Mouse (Mus musculus): ENCODE measurements around the gene Mpl. TPM values are rescaled to one million over a fixed set of nuclear protein-coding genes. Genes with fewer than 3 reads are reported as not detected.

Mpl gene
- 1.4 and 1.6 TPM in 2 replicates for polyA plus RNA-seq (2014; fragmentation: Nextera tagmentation; extraction: Ambion mirVana)

DNA sequence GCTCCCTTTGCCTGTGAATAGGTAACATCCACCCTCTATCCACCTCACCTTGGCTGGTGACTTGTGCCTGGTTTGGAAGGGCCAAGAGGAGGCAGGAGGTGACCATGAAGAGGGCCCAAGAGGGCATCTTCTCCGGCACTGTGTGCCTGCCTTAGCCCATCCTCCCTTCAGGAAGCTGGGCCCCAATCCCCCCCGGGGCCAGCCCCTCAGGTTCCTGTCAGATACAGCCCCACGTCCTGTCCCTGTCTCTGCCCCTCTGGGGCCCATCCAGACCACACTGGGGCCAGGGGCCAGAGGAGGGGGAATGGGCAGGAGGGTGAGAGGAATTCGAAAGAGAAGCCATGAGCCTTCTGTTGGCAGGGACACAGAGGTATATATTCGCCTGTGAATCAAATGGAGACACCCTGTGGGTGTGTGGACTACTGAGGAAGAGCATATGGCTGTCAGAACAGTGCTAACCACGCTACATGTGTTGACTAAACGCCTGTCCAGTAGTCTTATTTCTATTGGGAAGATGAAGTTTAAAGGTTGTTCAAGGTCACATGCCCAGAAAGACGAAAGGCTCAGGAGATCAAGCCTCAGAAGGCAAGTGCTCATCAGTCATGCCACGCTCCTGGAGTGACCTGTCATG, at the start of gene Mpl:
Mpl (minus strand) TSS at position 169 of the 631 bp plus-strand sequence.
- peak; percentile 68 for DNase-seq (ENCODE audit: low spot score, missing footprints)
- no peaks in the 10 kb centered on the region for H3K36me3 ChIP-seq (ENCODE audit: control insufficient read depth, insufficient read depth, low read length)
- no peak within 1 kb of the TSS for H3K4me2 ChIP-seq
- H3K9me3 ChIP-seq (ENCODE audit: control insufficient read depth, low read length): no peaks in the 10 kb centered on the region
- H3K4me1 ChIP-seq (ENCODE audit: control insufficient read depth, insufficient read depth, low read length): no peaks in the 10 kb centered on the region
- 70% methylated on average over 9 of the region's 9 CpGs for WGBS
- H3K27me3 ChIP-seq (ENCODE audit: control insufficient read depth, insufficient read depth, low read length): no peaks in the 10 kb centered on the region
- H3K9ac ChIP-seq (ENCODE audit: low read length): no peak within 1 kb of the TSS
- no peak for ATAC-seq (ENCODE audit: low FRiP score)
- no peak within 1 kb of the TSS for H3K4me3 ChIP-seq (ENCODE audit: low read depth, low read length)
- H3K27ac ChIP-seq (ENCODE audit: low read depth, low read length): no peak within 1 kb of the TSS

DNA sequence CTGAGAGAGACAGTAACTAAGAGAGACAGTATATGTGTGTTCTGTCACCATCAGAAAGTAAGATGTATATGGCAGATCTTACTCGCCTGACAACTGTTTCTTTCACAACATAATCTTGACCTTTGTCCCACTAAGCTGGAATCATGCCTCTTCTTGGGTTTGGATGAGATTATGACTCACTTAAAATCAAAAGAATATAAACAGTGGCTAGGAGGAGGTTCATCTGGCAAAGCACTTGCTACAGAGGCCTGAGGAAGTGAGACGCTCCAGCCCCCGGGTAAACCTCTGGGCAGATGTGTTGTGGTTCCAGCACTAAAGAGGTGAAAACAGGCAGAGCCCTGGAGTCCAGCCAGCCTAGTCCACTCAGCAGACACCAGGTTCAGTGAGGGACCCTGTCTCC, 48.2 kb upstream of the Mpl start:
- Histone ChIP-seq H3K27ac (ENCODE audit: low read depth, low read length) (no peak overlapping the region), H3K4me3 (ENCODE audit: low read depth, low read length) (no peak overlapping the region), H3K9me3 (ENCODE audit: control insufficient read depth, low read length) (no peaks in the 10 kb centered on the region), H3K27me3 (ENCODE audit: control insufficient read depth, insufficient read depth, low read length) (no peaks in the 10 kb centered on the region), H3K4me1 (ENCODE audit: control insufficient read depth, insufficient read depth, low read length) (no peaks in the 10 kb centered on the region), H3K9ac (ENCODE audit: low read length) (no peak overlapping the region), H3K4me2 (no peak overlapping the region), H3K36me3 (ENCODE audit: control insufficient read depth, insufficient read depth, low read length) (no peaks in the 10 kb centered on the region)
- DNase-seq (ENCODE audit: low spot score, missing footprints): no peak
- ATAC-seq (ENCODE audit: low FRiP score): no peak
- WGBS: 75% methylated on average over 3 of the region's 3 CpGs

DNA sequence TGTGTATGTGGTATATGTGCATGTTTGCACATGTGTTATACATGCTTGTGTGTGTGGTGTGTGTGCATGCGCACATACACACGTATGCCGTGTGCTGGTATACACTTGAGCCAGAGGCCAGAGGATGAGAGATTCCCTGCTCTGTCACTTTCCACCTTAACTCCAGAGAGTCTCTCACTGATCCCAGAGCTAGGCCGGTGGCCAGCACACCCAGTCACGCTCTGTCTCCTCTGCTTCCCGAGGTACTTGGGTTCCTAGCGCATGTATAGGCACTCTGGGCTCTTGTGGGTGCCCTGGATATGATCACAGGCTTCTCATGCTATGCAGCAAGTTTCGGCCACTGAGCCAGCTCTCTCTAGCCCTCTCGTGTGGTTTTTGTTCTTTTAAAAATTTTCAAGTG, 43.5 kb upstream of the Mpl start:
- WGBS: 74% methylated on average over 9 of the region's 9 CpGs
- H3K4me1 ChIP-seq (ENCODE audit: control insufficient read depth, insufficient read depth, low read length): no peaks in the 10 kb centered on the region
- no peaks in the 10 kb centered on the region for H3K27me3 ChIP-seq (ENCODE audit: control insufficient read depth, insufficient read depth, low read length)
- H3K9me3 ChIP-seq (ENCODE audit: control insufficient read depth, low read length): no peaks in the 10 kb centered on the region
- H3K9ac ChIP-seq (ENCODE audit: low read length): no peak overlapping the region
- no peak overlapping the region for H3K4me3 ChIP-seq (ENCODE audit: low read depth, low read length)
- no peak for DNase-seq (ENCODE audit: low spot score, missing footprints)
- ATAC-seq (ENCODE audit: low FRiP score): no peak
- H3K27ac ChIP-seq (ENCODE audit: low read depth, low read length): no peak overlapping the region
- H3K4me2 ChIP-seq: no peak overlapping the region
- H3K36me3 ChIP-seq (ENCODE audit: control insufficient read depth, insufficient read depth, low read length): no peaks in the 10 kb centered on the region

- WGBS: 52% methylated on average over 6 of the region's 6 CpGs
- Histone ChIP-seq H3K4me1 (ENCODE audit: control insufficient read depth, insufficient read depth, low read length) (no peaks in the 10 kb centered on the region), H3K4me2 (no peak overlapping the region), H3K9ac (ENCODE audit: low read length) (no peak overlapping the region), H3K36me3 (ENCODE audit: control insufficient read depth, insufficient read depth, low read length) (no peaks in the 10 kb centered on the region), H3K9me3 (ENCODE audit: control insufficient read depth, low read length) (no peaks in the 10 kb centered on the region), H3K27me3 (ENCODE audit: control insufficient read depth, insufficient read depth, low read length) (no peaks in the 10 kb centered on the region), H3K4me3 (ENCODE audit: low read depth, low read length) (no peak overlapping the region), H3K27ac (ENCODE audit: low read depth, low read length) (no peak overlapping the region)
- no peak for DNase-seq (ENCODE audit: low spot score, missing footprints)
- ATAC-seq (ENCODE audit: low FRiP score): no peak
These were observed 42.9 kb upstream of the Mpl start for GRCm38 (mm10) chr4:118500171-118500724.

- Histone ChIP-seq H3K9me3 (ENCODE audit: control insufficient read depth, low read length) (no peaks in the 10 kb centered on the region), H3K4me1 (ENCODE audit: control insufficient read depth, insufficient read depth, low read length) (no peaks in the 10 kb centered on the region), H3K9ac (ENCODE audit: low read length) (no peak overlapping the region), H3K4me2 (no peak overlapping the region), H3K27me3 (ENCODE audit: control insufficient read depth, insufficient read depth, low read length) (no peaks in the 10 kb centered on the region), H3K4me3 (ENCODE audit: low read depth, low read length) (no peak overlapping the region), H3K36me3 (ENCODE audit: control insufficient read depth, insufficient read depth, low read length) (no peaks in the 10 kb centered on the region), H3K27ac (ENCODE audit: low read depth, low read length) (no peak overlapping the region)
- ATAC-seq (ENCODE audit: low FRiP score) (no peak), DNase-seq (ENCODE audit: low spot score, missing footprints) (no peak)
- WGBS: 92% methylated on average over 10 of the region's 10 CpGs
These were observed 33.1 kb upstream of the Mpl start for GRCm38 (mm10) chr4:118490461-118490860.

DNA sequence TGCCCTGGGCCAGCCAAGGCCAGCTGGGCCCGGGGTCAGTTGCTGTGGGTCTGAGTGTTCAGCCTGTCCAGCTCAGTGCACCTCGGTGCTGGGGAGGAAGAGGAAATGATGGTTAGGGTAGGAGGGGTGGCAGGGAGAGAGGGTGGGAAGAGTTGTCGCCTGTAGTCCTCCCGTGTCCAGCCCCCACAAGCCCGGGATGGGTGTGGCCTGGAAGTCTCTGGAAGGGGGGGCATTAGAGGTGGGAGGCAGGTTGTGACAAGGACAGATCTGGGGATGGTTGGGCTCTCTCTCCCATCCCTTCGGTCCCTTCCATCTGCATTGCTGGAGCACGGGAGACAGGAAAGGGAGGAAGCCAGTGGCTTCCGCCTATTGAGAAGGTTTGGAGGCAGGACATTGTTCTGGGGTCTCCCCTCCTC, 32.4 kb upstream of the Mpl start, which contains the start of gene Tie1:
Tie1 (minus strand) TSS at position 345 of the 416 bp plus-strand sequence.
- H3K27ac ChIP-seq (ENCODE audit: low read depth, low read length): no peak within 1 kb of the TSS
- H3K4me1 ChIP-seq (ENCODE audit: control insufficient read depth, insufficient read depth, low read length): no peaks in the 10 kb centered on the region
- no peak within 1 kb of the TSS for H3K4me2 ChIP-seq
- H3K36me3 ChIP-seq (ENCODE audit: control insufficient read depth, insufficient read depth, low read length): no peaks in the 10 kb centered on the region
- no peaks in the 10 kb centered on the region for H3K9me3 ChIP-seq (ENCODE audit: control insufficient read depth, low read length)
- ATAC-seq (ENCODE audit: low FRiP score) (no peak), DNase-seq (ENCODE audit: low spot score, missing footprints) (no peak)
- WGBS: 79% methylated on average over 7 of the region's 8 CpGs
- H3K27me3 ChIP-seq (ENCODE audit: control insufficient read depth, insufficient read depth, low read length): no peaks in the 10 kb centered on the region
- no peak within 1 kb of the TSS for H3K4me3 ChIP-seq (ENCODE audit: low read depth, low read length)
- no peak within 1 kb of the TSS for H3K9ac ChIP-seq (ENCODE audit: low read length)

- H3K9ac ChIP-seq (ENCODE audit: low read length): peak overlapping the region; percentile 44; the same call in 1 of the 2 replicates
- DNase-seq (ENCODE audit: low spot score, missing footprints) (peak; percentile 86), ATAC-seq (ENCODE audit: low FRiP score) (peak; percentile 39; the same call in 1 of the 2 replicates)
- H3K9me3 ChIP-seq (ENCODE audit: control insufficient read depth, low read length): no peaks in the 10 kb centered on the region
- peak overlapping the region; percentile 11 for H3K27ac ChIP-seq (ENCODE audit: low read depth, low read length)
- WGBS: 40% methylated on average over 15 of the region's 15 CpGs
- peaks cover 11% of the 10 kb centered on the region for H3K4me1 ChIP-seq (ENCODE audit: control insufficient read depth, insufficient read depth, low read length)
- H3K27me3 ChIP-seq (ENCODE audit: control insufficient read depth, insufficient read depth, low read length): no peaks in the 10 kb centered on the region
- no peak overlapping the region for H3K4me2 ChIP-seq
- no peak overlapping the region for H3K4me3 ChIP-seq (ENCODE audit: low read depth, low read length)
- H3K36me3 ChIP-seq (ENCODE audit: control insufficient read depth, insufficient read depth, low read length): no peaks in the 10 kb centered on the region
These were observed 19.6 kb upstream of the Mpl start for GRCm38 (mm10) chr4:118476773-118477530.

GRCm38 (mm10) chr4:118472687-118473086, 15.4 kb upstream of the Mpl start:
- H3K4me3 ChIP-seq (ENCODE audit: low read depth, low read length): no peak overlapping the region
- no peak overlapping the region for H3K4me2 ChIP-seq
- DNase-seq (ENCODE audit: low spot score, missing footprints) (no peak), ATAC-seq (ENCODE audit: low FRiP score) (no peak)
- no peaks in the 10 kb centered on the region for H3K9me3 ChIP-seq (ENCODE audit: control insufficient read depth, low read length)
- no peak overlapping the region for H3K9ac ChIP-seq (ENCODE audit: low read length)
- H3K36me3 ChIP-seq (ENCODE audit: control insufficient read depth, insufficient read depth, low read length): no peaks in the 10 kb centered on the region
- no peaks in the 10 kb centered on the region for H3K27me3 ChIP-seq (ENCODE audit: control insufficient read depth, insufficient read depth, low read length)
- WGBS: 95% methylated on average over 11 of the region's 11 CpGs
- H3K27ac ChIP-seq (ENCODE audit: low read depth, low read length): no peak overlapping the region
- H3K4me1 ChIP-seq (ENCODE audit: control insufficient read depth, insufficient read depth, low read length): peaks cover 10% of the 10 kb centered on the region

GRCm38 (mm10) chr4:118471281-118471680, 14.0 kb upstream of the Mpl start:
- no peak overlapping the region for H3K4me3 ChIP-seq (ENCODE audit: low read depth, low read length)
- WGBS: 87% methylated on average over 6 of the region's 6 CpGs
- no peak overlapping the region for H3K4me2 ChIP-seq
- DNase-seq (ENCODE audit: low spot score, missing footprints): no peak
- no peaks in the 10 kb centered on the region for H3K36me3 ChIP-seq (ENCODE audit: control insufficient read depth, insufficient read depth, low read length)
- no peak for ATAC-seq (ENCODE audit: low FRiP score)
- no peaks in the 10 kb centered on the region for H3K9me3 ChIP-seq (ENCODE audit: control insufficient read depth, low read length)
- no peak overlapping the region for H3K27ac ChIP-seq (ENCODE audit: low read depth, low read length)
- H3K4me1 ChIP-seq (ENCODE audit: control insufficient read depth, insufficient read depth, low read length): no peaks in the 10 kb centered on the region
- no peaks in the 10 kb centered on the region for H3K27me3 ChIP-seq (ENCODE audit: control insufficient read depth, insufficient read depth, low read length)
- H3K9ac ChIP-seq (ENCODE audit: low read length): no peak overlapping the region

All from midbrain, embryonic 11.5 days (tissue).